Mouse (Mus musculus): ENCODE data around the gene Fam170b. TPM values are rescaled to one million over a fixed set of nuclear protein-coding genes. Genes with fewer than 3 reads are reported as not detected.

The Fam170b gene
- not detected for total RNA-seq (2021)
- long read RNA-seq, experiment 1, result 0 reads
- long read RNA-seq, experiment 2, result 0 reads

DNA sequence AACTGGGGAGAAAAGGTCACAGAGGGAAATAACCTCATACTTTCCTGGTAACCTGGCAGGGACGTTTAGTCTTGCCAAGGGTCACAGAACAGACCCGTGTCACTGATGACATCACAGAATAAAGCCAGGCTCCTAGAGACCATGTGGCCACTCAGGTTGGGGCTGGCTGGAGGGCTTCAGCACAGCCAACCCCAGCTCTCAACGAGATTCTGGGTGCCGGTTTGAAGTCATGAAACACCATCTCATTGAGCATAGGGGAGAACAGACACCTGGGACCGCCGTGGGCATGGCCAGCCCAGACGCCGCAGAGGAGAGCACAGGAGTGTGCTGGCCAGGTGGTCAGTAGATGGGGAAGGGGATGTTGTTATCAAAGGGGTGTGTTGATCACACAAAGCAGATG is at the start of gene Fam170b:
TSS of gene Fam170b (plus strand) at position 116 of the 400 bp plus-strand sequence.
- no peak for DNase-seq

DNA sequence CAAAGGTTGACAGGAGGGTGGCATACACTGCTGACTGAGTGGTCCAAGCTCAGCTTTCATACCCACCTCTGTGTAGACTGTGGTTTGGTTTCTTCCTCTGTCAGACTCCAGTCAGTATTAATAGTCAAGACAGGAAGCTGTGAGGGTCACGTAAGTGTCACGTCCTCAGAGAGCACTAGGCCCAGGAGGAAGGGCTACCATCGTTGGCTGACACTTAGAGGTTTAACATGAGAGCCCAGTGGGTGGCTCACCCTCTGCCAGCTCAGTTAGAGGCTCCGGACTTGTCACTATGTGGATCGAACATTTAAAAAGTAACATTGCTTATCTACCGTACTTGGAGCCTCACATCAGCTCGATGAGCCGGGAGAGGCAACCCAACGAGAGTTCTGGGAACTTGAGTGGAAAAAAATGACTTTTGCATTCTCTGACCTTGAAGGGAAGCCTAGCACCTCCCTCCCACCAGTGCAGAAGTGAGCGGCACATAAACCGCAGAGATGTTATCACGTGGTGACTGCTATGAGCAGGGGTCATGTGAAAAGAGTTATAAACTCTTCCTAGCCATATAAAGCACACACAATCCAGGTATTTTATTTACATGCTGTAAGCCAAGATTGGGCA is 49.5 kb upstream of the Fam170b start:
- peak; percentile 25 to 39 for DNase-seq

DNA sequence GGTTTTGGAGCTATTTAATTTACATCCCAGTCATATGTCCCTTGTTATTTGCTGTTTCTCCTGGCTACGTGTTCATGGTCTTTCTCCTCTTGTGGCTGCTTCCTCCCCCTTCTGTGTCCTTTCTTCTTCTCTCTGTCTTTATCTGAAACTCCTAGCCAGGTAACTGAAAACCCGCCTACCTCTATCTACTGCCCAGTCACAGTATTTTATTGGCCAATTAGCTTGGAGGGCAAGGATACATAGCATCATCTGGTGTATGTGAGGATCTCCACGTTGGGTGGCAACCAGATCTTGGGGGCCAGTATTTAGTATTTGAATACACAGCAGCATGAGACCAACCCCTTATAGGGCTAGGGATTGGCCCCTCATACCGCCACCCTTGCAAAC is 49.0 kb upstream of the Fam170b start:
- no peak for DNase-seq

DNA sequence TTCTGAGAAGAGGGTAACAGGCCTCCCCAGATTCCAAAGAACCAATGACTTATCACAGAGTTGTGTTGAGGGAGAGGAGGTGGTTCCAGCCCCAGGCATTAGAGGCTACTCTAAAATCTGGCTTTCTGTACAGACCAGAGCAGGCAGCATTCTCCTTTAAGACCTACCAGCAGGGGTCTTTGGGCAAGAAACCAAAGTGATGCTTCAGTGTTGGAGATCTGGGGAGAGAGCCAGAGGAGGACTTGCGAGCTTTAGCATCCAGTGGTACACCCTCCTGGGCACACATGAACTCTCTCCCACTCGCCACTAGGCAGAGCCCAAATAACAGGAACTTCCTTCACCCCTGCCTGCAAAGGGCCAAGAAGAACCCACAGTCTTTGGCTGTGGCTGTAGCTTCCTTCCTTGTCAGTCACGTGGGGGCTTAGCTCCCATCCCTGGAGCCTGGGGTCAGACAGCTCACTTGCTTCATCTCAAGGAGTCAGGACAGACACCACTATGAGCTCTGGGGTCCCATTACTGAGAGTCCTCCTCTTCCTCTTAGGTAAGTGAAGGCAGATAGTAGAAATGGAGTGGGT is 48.1 kb upstream of the Fam170b start, which contains the start of gene Tmem273:
TSS of gene Tmem273 (plus strand) at position 408 of the 575 bp plus-strand sequence.
- DNase-seq, result peak; percentile 13 to 51

DNA sequence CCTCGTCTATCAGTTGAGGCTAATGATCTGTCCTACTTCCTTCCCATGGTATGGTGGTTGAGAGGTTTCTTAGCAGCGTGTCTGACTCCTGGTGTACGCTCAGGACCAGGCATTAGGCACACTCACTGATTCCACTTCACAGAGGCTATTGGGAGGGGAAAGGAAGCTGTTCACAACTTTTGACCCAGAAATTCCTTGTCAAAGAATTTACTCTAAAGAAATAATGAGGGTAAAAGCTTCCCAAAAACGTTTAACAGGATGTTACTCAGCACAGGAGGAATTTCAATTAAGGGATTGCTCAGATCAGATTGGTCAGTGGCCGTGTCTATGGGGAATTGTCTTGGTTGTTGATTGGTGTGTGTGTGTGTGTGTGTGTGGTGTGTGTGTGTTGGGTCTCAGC is 46.1 kb upstream of the Fam170b start:
- DNase-seq, result no peak

DNA sequence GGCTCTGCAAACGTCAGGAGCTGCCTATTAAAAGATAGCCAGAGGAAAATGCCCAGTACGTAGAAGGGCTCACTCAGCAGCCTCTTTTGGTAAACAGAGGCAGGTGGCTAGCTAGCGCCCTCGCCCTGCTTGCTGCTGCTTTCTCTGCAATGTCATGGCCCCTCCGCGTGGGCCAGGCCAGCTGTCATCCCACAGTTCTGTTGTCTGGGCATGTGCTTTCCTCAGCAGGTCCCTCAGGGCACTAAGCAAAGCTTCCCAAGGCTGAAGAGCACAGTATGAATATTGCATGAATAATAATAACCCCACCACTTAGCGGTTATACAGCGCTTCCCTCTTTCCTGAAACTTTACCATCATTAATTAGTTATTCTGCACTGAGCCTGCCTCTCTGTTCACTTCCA is 37.4 kb upstream of the Fam170b start:
- no peak for DNase-seq

DNA sequence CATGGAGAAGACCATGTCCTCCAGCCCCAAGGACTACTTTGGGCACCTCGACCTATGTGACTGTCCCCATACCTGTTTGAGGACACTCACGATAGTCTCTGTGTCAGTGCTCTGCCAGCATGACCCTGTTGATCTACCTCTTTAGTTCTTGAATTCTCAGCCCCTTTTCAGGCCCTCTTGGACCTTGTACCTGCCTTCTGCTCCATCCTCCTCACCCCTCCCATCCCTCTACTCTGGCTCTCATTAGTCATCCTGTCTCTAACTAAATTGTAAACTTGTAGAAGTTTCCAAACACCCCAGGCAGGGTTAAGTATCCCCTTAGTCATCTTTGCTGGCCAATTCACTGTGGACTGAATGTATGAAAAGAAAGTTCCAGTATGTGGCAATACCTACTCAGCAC is 36.0 kb upstream of the Fam170b start:
- DNase-seq, result no peak

DNA sequence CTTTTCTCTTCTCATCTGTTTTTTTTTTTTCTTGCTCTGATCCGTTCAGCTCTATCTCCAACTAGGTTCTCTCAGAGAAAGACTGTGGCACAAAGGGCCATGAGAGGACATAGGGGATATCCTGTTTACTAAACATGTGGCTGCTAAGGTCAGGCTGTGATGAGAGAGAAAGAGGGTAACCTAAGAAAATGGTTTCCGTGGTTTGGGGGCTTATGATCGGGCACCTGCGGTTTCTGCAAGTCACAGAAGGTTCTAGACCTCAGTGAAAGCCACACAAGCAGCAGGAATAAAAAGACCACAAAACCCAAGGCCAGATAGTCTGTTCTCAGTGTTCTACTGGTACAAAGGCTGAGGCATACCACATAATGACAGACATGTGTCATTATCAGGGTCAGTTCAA is 35.4 kb upstream of the Fam170b start:
- no peak for DNase-seq

DNA sequence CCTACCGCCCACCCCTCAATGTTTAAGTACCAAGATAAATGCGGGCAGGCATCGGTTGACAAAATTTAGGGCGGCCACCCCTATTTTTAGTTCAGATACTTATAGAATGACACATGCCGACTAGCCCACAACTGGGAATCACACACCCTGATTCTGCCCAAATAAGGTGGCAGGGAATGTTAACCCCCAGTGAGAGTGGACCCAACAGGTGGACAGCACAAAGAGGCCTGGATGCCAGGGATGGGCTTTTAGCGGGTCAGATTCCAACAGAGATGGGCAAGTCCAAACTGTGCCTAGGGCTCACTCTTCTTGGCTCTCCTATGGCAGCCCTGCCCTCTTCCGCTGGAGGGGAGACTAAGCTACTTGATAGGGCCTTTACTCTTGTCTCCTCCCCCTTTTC is 33.7 kb upstream of the Fam170b start:
- no peak for DNase-seq

DNA sequence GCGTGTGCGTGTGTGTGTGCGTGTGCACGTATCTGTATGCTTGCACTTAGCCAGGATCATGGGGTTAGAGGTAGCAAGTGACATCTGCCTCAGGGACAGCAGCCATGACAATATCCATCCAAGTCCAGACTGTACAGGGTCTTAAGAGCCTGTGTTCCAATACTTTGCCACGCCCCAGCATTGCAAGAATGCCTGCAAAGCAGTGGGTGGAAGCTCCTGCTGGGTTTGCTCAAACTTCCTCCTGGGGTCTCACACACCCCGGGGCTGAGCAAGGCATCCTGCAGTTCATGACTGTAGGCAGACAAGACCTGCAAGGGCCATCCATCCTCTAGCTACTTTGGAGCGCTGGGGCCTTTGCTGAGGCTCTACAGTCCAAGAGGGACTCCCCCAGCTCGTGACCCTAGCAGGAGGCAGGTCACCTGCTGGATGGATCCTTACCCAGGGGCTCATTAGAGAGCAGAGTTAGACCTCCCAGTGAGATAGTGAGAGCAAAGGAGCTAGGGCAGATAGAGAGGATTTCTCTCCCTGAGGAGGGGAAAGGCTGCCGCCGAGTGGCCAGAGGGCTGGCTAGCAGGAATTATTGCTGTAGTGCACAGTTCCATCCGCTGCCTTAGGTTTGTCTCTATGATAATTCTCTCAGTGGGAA is 32.6 kb upstream of the Fam170b start:
- DNase-seq, result peak; percentile 35 to 36

DNA sequence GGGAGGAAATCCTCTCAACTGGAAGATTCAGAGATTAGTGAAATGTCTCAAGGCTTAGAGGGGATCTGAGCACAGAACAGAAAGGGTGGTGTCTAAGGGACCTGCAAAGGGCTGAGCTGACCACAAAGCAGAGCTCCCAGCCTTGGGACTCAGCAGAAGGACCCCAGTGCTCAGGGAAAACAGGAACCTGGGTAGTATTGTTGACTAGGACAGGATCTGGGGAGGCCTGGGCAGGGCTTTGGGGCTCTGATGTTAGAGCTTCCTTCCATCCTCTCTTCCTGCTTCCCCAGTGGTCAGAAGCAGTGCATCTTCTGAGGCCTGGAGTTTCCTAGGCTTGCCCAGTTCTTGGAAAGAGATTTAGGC is 32.1 kb upstream of the Fam170b start:
- no peak for DNase-seq

DNA sequence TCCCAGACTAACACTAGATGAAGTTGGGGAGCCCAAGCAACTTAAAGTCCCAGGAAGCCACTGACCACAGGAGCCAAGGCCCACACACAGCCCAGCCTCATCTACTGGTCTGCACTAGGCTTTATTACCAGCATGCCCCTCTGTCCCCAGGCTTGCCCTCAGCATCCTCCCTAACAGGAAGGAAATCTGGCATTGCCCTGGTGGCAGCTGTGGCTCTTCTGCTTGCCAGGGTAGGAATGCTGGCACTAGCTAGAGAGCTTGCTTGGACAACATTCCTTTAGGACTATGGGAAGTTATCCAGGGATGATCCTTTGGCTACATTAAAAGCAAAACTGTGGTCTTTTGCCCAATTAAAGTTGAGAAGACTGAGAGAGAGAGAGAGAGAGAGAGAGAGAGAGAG is 23.7 kb upstream of the Fam170b start:
- DNase-seq, result no peak

DNA sequence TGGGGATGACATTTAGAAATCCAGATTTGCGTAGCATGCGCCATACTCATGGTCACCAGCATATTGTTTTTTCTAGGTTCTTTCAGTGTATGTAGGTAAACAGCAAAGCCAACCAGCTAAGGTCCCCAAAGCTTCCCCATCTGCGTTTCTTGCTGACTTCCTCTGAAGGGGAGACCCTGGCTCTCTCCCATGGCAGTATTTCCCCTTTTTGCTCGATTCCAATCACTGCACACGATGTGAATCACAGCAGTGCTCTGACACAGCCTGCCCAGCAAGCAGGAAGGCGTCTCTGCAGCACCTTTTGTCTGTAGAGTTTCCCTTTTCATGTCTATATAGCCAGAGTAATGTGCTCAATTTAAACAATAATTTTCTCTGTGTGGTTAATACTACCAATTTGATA is 21.3 kb upstream of the Fam170b start:
- DNase-seq, result peak in 1 of 2 experiments; percentile 33

DNA sequence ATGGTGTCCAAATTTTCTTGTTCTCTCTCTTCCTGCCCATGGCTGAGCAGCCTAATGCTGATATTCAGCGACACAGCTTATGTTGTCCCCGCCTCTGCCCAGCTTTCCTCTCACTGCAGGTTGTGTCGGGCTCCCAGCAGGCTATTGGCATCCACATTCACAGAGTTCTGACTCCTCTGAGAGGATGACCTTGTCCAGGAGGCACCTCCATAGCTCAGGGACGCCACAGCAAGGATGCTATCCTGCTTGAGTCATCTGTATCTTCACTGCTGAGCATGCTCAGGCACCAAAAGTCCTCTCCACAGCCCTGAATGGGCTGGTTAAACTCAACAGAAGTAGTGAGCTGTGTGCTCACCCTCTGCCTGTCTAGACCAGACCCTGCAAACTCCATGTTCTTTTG is 18.8 kb upstream of the Fam170b start:
- DNase-seq, result no peak

DNA sequence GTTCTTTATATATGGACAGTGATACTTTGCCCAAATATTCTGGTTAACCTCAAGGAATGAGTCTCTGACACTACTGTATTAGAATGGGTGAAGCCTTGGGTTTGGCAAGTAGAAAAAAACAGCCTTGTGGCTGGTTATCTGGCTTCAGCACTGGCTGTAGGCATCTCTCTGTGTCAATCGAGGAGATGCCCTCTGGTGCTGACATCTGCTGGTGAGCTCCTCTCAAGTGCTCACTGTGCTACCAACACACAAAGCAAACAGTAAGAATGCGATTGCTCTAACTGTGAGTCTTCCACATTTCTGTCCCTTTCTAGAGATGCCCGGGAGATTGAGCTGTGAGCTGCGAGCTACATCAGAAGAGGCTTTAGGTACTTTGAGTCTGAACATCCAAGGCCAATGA is 17.2 kb upstream of the Fam170b start:
- DNase-seq, result no peak

DNA sequence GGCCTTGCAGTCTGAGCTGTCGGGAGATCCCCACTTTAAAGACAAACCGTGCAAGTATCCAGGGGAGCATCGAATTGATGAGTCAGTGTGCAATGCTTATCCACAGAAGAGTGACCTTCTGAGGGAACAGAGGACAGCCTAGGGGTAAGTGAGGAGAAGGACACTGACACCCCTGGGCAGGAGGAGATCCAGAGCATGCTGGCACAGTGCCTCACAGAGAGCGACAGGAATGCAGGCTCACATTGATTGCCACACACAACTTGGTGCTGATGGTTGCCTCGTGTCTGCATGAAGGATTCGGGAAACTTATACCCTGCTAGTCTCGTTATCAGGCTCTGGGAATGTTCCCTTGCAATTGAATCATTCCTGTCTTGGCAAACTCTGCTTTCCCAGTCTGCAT is 16.5 kb upstream of the Fam170b start:
- peak; percentile 53 to 60 for DNase-seq

DNA sequence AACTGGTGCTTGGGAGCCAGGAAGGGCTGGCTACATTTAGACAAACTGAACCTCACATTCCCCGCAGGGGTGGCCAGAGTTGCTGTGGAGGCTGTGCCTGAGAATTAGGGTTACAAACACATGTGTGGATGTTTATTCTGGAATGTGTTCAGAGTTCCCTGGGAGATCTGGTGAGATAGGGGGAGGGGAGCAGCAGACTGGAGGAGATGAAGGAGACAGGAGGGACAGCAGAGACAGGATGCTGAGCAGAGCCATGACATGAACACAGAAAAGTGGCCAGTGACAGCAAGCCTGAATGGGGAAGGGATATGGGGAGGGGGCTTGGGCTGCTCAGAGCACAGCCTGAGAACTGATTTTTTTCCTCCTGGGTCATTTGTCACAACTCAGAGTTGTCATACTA is 14.5 kb upstream of the Fam170b start:
- DNase-seq, result peak in 1 of 2 experiments; percentile 31

DNA sequence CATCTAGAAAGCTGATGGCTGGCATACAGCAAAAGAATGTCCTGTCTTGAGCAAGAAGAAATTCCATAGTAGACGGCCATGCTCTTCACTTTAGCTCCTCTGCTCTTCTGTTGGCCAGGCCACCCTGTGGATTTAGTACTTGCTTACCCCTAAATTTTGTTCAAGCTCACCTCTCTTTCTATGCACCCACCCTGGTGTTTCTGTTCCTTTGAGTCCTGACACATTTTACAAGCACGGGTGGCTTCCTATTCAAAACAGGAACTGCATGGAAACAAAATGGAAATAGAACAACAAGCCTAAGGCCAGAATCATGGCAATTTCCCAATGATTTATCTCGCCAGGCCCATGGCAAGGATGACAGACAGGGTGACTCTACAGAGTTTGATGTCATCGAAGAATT is 10.9 kb upstream of the Fam170b start:
- DNase-seq, result no peak

DNA sequence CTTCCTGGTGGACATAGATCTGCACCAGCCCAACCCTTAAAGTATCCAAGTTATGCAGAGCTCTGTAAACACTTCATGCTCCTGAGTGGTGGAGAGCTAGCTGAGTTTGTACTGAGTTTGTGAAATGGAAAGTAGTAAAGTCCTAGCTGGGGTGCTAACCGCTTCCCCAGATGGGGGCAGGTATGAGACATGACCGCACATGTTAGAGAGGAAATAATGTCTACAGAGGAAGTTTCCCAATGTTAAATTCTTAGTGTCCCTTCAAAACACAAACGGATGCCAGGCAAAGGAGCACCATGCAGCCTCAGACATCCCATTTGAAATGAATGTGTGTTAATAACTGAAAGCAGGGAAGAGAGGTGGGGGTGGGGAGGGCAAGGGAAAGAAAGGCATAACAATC is 9.9 kb upstream of the Fam170b start:
- no peak for DNase-seq

DNA sequence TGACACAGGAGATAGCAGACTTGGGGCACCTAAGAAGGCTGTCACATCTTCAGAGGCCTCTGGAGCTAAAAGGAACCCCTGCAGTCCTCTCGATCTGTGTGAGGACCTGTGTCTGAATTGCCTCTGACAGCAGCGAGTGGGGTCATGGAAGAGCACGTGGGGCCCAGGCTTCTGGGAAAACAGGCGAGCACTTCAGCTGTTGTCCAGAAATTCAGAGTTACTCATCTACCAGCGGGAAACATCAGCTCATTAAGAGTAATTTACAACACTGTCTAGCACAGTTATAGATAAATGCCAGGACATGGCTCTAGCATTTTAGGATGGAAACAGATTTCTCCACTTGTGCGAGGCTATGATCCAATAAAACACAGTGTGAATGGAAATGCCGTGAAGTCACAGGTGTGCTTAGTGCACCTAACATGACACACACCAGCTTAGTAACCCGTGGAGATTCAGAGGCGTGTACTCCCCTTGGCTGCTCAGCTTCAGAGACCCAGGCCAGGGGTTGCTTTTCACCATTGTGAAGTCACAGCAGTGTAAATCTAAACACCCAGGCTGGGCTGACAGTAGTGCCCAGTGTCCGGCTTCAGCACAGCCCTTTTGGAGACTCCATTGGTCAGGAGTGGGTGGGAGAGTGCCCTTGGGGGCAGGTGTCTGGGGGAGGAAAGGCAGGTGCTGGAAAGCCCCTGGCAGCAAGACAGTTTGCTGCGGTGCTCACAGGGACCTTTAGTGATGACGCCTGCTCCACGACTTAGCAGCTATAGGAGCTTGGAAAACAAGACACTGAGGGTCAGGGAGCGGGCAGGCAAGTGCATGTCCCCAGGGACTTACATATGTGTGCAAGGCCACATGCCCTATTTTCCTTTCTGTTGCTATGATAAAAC is 9.3 kb upstream of the Fam170b start:
- DNase-seq, result no peak

DNA sequence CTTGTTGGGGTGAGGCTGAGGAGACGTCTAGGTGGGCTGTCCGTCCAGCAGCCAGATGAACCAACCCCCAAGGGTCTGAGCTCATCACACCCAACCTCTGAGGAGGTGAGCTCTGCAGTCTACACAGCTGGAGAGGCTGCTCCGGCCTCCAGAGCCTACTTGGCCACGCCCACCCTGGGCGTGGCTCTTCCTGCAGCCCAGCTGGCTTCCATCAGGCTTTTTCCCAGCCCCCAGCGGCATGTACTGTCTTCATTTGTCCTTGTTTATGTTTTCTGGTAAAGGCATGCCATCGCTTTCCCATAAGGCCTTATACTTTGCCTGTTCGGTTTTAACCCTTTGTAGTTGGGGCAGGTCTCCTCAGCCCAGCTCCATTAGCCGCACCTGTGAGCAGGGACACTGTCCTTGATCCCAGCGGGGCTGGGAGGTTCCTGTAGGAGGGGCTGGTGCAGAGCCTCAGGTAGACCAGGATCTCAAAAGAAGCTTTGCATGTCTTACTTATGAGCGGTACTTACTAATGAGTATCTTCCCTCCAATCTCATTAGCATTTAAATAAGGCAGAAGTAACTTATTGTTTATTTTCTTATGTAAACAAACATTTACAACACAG is 8.2 kb upstream of the Fam170b start:
- DNase-seq, result peak; percentile 37 to 51

DNA sequence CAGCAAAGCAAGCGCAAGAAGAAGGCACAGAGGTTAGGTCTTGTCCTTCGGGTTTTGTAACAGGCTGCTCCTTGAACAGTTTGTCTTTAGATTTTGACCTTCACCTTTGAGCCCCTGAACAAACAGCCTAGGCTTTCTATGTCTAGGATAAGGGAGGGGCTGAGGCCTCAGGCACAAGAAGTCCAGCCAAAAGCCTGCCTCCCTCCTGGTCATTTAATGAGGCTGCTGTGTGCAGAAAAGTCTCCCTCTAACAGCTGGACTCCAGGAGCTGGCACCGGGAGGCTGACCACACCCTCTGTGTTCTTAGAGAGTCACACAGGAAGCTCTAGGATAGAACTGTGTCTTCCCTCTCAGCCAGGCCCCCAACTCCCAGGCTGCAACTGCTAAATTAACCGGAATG is 6.6 kb upstream of the Fam170b start:
- DNase-seq, result peak; percentile 68 to 79

Data from heart, adult 18-20 months (tissue).